Mouse (Mus musculus): ENCODE data around the gene Prkn. TPM values are rescaled to one million over a fixed set of nuclear protein-coding genes. Genes with fewer than 3 reads are reported as not detected.

Gene Prkn
- total RNA-seq, 2 experiments from 2014 or later, result 15.2 to 21.4 TPM

DNA sequence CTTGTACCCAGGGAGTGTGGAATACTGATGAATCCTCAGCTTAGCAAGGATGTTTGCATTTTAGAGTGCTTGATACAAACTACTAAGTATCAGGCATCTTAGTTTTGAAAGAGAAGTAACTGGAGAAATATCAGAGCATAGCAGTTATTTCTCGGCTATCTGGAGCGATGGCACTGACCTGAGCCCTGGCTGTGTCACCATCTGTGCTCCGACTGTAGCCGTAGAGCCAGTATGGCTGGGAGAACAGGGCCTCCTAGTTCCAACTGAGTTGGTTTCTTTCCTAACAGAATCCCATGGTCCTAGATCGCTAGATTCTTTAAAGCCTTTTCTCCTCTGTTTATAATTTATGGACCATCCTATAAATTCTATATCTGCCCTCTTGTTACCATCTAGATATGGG, 122.0 kb downstream of the Prkn start:
- intact Hi-C loops (cut with DNase I), result no loop called here
- no peak for DNase-seq (ENCODE audit: low spot score in 2 of 2)

DNA sequence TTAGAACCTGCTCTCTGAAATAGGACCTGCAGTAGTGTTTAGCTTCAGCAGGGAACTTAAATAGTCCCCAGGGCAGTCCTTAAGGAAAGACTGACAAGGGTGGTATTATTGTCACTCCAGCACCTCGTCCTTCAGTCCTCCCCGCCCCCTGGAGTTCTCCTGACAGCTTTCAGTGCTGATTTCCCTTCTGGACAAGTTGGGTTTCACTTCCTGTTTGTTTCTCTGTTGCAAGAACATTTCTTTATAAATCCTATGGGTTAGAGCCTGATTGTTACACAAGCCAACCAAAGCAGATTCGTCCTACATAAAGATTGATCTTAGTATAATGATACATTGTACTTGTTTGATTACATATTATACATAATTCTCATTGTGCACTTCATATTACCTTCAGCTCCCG, 142.0 kb downstream of the Prkn start:
- no peak for DNase-seq (ENCODE audit: low spot score in 2 of 2)
- intact Hi-C loops (cut with DNase I), result no loop called here

DNA sequence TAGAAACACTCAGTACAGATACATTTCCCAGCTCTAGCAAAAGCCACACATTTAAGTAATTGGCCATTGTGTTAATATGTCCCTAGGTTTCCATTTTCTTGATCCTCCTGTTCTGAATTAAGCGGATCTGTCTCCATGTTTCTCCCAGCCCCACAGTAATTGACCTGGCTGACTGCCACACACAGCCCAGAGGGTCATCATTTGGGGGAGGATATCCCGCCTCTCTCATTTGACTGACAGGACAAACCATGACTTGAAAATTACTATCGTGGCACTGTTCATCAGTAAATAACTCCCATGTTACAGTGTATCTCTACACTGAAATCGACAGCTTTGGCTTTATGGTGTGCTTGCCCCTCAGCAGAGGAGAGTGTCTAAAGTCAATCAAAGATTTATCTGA, 146.9 kb downstream of the Prkn start:
- DNase-seq (ENCODE audit: low spot score in 2 of 2), result no peak
- intact Hi-C loops (cut with DNase I), result no loop called here

DNA sequence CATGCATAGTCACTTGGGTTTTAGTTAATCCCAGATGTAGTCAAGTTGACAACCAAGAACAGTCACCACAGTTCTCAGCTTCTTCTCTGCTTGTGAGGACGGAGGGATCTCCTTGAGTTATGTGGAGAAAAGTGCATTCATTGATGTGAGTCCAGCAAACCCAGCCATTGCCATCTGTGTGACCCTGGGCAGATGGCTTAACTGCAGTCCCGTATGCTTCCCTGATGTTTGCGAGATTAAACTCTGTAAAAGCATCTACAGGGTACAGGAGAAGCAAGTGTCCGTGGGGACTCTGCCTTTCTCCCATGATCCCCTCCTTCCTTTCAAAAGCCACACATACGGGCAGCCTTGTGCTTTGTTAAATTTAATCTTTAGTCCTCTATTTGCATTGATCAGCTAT, 157.1 kb downstream of the Prkn start:
- intact Hi-C loops (cut with DNase I), result no loop called here
- DNase-seq (ENCODE audit: low spot score in 2 of 2), result no peak

DNA sequence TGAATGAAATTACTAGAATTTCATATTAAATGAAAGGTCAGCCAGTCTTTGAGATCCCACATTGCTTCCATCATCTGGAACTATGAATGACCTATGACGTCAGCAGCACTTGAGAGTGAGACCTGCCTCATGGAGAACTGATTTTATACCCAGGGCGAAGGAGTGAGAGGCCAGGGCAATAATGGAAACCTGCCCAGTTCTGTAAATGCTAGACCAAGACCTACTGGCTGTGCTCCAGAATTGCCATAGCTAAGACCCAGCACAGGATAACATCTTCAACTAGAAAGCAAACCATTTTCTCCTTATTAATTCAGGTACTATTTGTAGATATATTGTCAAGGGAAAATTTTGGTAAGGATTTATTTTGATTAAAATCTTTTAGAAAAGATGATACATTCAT, 183.2 kb downstream of the Prkn start:
- DNase-seq (ENCODE audit: low spot score in 2 of 2), result no peak
- intact Hi-C loops (cut with DNase I), result no loop called here

DNA sequence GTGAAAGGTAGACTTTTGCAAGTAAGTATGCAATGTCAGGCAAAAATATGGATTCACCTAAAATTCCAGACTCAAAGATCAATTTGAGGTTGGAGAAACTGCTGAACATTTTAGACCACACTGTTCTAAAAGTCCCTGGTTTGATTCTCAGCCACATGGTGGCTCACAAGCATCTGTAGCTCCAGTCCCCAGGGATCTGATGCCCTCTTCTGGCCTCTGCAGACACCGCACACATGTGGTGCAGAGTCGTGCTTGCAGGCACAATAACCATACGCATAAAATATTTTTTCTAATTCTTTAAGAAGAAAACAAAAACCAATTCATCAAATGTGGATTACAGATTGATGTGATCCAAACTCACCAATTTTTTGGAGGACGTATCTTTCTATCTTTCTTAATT, 189.2 kb downstream of the Prkn start:
- intact Hi-C loops (cut with DNase I), result no loop called here
- DNase-seq (ENCODE audit: low spot score in 2 of 2), result no peak

DNA sequence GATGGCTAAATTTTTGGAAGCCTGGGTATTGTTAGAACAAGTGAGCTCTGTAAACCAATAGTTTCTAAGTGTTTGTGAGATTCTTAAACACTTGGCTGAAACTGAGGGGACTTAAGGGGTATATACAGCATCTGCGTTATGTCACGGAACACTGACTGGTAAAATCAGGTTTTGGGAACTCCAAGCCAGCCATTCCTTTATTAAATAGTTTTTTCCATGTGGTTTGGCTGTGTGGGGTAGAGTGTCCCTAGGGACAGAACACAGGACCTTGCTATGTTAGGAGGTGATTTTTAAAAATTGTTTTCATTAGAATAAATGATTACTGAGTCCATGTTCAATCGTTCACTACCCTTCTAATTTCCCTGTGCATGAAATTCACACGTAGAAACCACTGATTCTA, 190.8 kb downstream of the Prkn start:
- intact Hi-C loops (cut with DNase I), result no loop called here
- DNase-seq (ENCODE audit: low spot score in 2 of 2), result no peak

DNA sequence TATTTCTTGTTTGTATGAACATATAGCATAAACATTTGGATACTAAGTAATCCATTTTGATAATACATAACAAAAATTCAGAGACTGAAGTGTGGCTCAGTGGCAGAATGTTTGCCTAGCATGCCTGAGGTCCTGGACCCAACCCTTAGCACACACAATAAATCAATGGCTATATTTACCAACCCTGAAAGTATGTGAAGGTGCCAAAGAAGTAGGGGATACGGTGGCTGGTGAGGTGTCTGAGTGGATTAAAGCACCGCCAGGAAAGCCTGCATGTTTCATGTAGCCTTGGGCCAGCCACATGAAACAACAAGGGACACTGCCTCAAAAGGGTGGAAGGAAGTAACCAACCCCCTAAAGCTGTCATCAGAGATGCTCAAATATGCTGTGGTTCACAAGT, 192.2 kb downstream of the Prkn start:
- intact Hi-C loops (cut with DNase I), result no loop called here
- no peak for DNase-seq (ENCODE audit: low spot score in 2 of 2)

DNA sequence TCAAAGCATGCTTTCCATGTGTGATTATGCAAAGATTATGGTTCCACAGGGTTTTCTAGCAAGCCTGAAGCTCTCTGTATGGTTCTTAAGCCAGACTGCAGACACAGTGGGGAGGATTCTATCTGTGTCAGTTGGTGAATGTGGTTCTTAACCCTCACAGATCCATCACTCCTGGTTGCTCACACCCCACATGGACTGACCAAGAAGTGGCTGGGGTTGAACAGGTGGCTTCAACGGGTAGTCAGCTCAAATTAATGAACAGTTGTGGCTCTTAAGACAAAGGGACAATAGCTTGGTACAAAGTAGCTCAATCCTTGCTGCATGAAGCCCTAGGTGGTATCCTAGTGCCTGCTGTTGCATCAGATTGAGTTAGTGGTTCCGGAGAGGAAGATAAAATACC, 193.4 kb downstream of the Prkn start:
- intact Hi-C loops (cut with DNase I), result no loop called here
- DNase-seq (ENCODE audit: low spot score in 2 of 2), result no peak

DNA sequence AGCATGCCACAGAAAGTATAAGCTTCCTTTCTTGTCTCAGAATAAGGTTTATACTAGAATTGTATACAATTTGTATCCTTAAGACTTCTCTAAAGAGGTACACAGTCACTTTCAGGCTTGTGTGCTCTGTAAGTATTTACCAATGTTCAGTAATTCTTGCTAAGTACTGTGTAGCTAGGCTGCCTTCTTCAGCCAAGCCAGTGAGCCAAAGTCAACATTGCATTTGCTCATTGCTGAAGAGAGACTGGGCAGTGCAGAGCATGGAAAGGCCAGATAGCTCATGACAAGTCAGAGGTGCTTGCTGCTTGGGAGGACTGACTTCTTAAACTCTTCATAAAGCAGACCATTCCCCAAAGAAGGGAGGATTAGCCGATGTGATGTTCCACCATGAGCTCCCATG, 198.1 kb downstream of the Prkn start:
- no peak for DNase-seq (ENCODE audit: low spot score in 2 of 2)

DNA sequence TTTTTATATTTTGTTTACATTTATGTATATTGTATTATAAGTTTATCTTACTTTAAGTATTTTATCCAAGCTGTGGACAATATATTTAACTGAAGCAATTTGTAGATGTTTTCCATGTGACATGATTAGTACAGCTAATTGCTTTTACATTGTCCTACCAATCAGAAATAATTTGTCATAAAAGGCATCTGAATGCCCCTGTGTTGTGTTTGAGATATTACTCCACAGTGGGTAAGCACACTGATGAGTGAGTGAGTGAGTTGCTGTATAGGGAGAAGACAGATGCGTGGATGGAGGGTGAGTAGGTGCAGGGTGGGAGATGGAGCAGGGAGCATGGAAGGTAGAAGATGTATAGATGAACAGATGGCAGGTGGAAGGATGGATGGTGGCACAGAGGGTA, 218.8 kb downstream of the Prkn start:
- no peak for DNase-seq (ENCODE audit: low spot score in 2 of 2)
- intact Hi-C loops (cut with DNase I), result no loop called here

More for the DNA sequence above, 198.1 kb downstream of the Prkn start:
- intact Hi-C loops (cut with DNase I), result no loop called here

DNA sequence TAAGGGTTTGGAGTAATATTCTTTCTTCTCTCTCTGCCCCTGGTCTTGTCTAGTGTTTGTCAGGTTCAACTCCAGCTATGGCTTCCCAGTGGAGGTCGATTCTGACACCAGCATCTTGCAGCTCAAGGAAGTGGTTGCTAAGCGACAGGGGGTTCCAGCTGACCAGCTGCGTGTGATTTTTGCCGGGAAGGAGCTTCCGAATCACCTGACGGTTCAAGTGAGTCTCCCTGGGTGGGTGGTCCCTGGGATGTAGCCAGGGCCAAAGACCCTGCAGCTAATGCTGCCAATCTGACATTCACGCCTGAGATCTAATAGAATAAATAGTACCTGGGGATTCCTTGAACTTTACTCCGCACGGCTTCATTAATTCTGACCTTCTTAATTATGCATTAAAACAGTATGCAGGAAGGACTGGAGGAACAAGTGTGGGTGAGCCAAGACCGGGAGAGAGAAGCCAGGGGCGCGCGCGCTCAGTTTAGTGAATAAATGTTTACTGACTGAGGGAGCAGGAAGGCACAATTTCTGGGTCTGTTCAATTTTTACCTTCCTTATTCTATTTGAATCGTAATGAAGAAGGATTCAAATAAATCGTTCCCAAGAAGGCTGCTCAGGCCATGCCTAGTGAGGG, 227.0 kb downstream of the Prkn start:
- intact Hi-C loops (cut with DNase I), result no loop called here
- no peak for DNase-seq (ENCODE audit: low spot score in 2 of 2)

DNA sequence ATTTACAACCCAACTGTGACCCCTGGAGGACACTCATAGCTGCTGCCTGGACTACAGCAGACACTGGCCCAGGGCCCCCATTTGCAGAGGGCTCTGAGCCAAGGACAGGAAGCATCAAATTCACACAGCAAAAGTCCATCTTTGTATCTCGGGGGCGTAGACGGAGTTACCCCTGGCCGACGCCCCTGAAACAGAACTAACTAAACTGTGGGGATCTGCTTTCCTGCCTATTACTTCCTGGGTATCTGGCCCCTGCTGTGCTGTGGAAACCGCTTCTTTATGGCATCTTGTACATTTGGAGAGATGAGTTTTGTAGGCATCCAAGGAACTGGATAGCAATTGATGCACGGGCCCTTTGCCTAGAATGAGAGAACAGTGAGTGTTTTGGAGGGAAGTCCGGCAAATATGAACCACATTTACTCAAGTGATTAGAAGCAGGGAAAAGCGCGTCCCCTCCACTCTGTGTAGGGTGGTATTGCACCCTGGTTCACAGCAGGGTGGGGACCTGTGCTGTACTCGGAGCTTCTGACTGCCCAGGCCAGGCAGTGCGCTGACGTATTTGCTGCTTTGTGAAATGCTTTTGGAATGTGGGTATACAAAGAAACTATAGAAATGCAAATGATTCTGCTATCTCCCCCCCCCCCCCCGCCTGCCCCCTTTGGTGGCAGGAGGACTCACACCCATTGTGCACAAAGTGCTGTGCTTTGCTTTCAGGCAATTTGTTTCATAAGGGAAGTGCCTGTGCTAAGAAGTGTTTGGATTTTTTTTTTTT, 227.7 kb downstream of the Prkn start:
- intact Hi-C loops (cut with DNase I), result no loop called here
- DNase-seq (ENCODE audit: low spot score in 2 of 2), result peak; percentile 43 to 44

DNA sequence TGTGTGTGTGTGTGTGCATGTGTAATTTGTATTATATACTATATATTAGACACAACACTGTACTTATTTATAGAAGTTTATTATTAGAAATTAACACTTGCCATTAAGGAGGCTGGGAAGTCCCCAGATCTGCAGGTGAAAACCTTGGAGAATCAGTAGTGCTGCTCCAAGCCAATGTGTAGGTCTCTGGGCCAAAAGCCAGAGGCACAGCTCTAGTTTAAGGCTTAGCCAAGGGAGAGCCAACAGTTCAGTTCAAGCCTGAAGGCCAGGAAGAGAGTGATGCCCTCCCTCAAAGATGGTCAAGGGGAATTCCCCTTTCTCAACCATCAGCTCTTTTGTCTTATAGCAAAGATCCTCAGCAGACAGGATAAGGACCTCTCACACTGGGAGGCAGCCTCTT, 230.8 kb downstream of the Prkn start:
- intact Hi-C loops (cut with DNase I), result no loop called here
- DNase-seq (ENCODE audit: low spot score in 2 of 2), result no peak

DNA sequence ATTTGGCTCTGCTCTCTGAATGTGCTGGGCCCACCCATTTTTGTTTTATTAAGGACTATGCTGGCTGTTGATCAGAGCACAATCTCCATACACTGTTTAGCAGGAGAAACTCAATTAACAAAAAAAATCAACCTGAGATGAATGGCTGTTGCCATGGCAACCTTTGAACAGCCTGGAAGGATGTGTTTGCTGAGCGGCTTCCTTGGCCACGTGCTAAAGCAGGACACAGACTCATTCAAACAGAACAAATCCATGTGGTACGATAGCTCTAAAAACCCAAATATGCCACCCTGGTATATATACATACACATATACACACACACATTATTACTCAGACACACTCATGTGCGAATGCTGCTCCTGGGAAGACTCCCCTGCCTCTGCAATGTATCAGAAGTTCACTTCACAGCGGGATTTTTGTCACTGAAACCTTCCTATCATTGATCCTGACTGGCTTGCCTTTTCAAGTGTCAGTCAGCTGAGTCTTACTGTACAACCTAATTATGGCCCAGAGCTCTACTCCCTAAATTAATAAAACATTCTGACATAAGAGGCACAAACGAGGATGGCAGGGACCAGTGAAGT, 236.2 kb downstream of the Prkn start:
- intact Hi-C loops (cut with DNase I), result no loop called here
- peak; percentile 62 to 66 for DNase-seq (ENCODE audit: low spot score in 2 of 2)

DNA sequence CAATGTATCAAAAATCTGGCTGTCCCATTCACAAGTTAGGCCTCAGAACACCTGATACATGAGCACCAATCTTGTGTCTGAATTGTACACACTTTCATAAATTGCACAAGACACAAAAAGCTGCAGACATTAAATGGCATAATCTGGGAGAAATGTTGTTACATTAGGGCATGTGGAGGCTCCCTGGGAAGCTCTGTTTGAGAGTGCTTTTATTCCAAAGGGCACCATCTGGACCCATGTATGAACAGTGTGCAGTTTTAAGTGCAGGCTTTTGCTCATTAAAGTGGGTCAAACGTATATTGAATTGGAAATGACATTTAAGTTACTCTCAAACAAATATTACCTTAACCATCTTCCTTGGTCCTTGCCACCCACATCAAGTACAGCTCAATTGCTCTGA, 246.3 kb downstream of the Prkn start:
- no peak for DNase-seq (ENCODE audit: low spot score in 2 of 2)
- intact Hi-C loops (cut with DNase I), result no loop called here

DNA sequence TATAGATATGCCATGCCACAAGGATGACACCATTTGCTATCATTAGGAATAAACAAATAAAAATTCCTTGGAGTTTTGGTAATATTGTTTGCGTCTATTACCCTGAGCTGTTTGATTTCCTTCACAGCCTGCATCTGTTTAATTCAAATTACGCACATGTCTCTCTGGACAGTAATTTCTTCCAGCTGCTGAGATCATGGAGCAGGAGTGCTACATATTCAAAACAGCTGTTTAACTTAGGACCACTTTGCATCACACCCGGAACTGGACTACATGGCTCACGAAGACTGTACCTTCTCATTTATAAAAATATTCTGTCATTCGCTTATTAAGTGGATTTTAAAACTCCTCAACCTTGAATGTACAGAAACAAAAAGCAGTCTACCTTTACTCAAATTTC, 246.9 kb downstream of the Prkn start:
- intact Hi-C loops (cut with DNase I), result no loop called here
- no peak for DNase-seq (ENCODE audit: low spot score in 2 of 2)

DNA sequence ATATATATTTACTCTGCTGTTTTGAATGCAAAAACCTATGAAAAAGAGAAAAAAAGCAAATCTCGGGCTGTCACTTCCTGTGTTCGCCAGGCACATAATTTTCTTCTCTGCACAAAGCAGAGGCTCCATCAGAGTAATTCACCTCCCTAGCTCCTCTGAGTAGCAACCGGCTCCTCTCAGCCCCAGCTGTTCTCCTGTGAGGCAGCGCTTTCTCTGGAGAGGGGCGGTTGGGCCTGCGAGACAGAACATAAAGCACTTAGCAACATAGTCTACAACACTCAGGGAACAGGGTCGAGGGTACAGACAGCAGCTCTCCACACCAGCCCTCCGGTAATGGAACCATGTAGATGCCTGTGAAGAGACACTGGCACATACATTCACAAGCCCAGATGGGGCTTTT, 247.6 kb downstream of the Prkn start:
- intact Hi-C loops (cut with DNase I), result no loop called here
- peak in 1 of 2 experiments; percentile 15 for DNase-seq (ENCODE audit: low spot score in 2 of 2)

DNA sequence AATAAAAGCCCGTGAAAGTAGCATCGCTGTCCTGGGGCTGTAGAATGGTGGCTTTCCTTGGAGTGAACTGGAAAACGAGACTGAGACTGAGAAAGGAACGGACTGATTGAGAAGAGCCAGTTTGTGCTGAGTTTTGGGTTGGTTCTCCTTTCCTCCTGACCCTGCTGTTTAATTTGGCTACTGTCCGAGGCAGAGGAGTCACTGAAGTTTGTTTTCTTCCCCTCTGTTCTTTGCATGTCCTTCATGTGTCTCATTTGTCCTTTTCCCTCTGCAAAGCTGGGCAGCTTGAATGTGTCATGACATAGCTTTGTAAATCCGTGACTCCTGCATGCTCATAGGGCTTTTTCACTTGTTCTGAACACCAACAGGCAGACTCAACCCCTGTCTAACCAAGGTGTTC, 249.2 kb downstream of the Prkn start:
- intact Hi-C loops (cut with DNase I), result no loop called here

DNA sequence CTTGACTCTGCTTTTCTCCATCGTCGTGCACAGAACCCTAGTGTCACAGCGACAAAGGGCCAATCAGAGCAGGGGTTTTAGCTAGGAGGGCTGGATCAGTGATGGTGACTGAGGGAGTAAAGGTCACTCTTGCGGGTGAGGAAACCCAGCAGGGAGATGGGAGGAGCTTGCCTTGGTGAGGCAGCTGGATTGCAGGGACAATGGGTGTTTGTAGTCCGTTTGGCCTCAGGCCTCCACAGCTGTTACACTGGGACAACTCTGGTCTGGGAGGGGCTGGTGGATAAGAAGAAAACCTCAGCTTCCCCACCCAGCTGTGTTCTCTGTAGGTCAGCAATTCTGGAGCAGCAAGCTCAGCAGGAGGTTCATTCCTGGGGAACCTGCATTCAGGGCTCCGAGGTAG, 252.7 kb downstream of the Prkn start:
- intact Hi-C loops (cut with DNase I), result no loop called here
- peak in 1 of 2 experiments; percentile 48 for DNase-seq (ENCODE audit: low spot score in 2 of 2)

More for the DNA sequence above, 249.2 kb downstream of the Prkn start:
- no peak for DNase-seq (ENCODE audit: low spot score in 2 of 2)

DNA sequence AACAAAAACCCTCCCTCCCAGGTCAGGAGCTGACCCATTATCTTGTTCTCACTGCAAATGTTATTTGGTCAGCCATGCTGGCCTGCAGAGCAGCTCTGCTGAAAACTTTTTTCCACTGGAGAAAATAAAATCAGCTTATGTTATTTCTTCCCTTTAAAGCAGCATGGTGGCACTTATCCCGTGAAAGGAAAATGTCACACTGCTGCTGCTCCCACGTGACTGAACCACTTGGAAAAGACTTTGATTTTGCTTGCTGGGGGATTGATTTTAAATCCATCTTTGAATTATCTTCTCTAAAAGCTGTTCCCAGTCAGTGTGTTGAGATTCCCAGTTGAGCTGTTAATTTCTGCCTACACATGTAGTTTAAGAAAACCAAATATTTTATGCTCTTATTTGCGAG, 253.1 kb downstream of the Prkn start:
- peak in 1 of 2 experiments; percentile 18 for DNase-seq (ENCODE audit: low spot score in 2 of 2)
- intact Hi-C loops (cut with DNase I), result no loop called here
